Comparison of ENCODE assay signal across 14 mouse cellular contexts in genomic region chr11:39495253-39495652, GRCm38 (mm10).
"Had no signal": no experiment of that assay in that cellular context is flagged by ENCODE, and none has a peak within 500 bp of the region (broad histone marks: within the 10 kb centered on the region; RNA-seq: fewer than 3 reads in every experiment).

No protein-coding gene starts in this region.

- H3K9ac ChIP-seq: lung, embryonic 14.5 days; neural tube, embryonic 12.5 days had no signal

- DNase-seq: kidney, adult 11 months; kidney, adult 9 months; kidney, postnatal 36 days; lung, embryonic 14.5 days; lung, postnatal 14 days; right cerebral cortex, adult 18-20 months; right cerebral cortex, postnatal 25 days; thymus, postnatal 36 days had no signal

- H3K36me3 ChIP-seq: limb, embryonic 10.5 days; neural tube, embryonic 12.5 days had no signal

- H3K9me3 ChIP-seq: limb, embryonic 10.5 days; neural tube, embryonic 12.5 days had no signal

- H3K27me3 ChIP-seq: neural tube, embryonic 12.5 days had no signal

- H3K27ac ChIP-seq: kidney, postnatal 0 days; layer of hippocampus, adult 2 months; limb, embryonic 10.5 days; neural tube, embryonic 12.5 days had no signal

- H3K4me1 ChIP-seq: limb, embryonic 10.5 days; neural tube, embryonic 12.5 days had no signal

- H3K4me3 ChIP-seq: layer of hippocampus, adult 2 months; limb, embryonic 10.5 days; myocyte; neural tube, embryonic 12.5 days had no signal

- H3K4me2 ChIP-seq: liver, embryonic 11.5 days; lung, embryonic 14.5 days; neural tube, embryonic 12.5 days had no signal
